Mouse (Mus musculus): Measurements from ENCODE around the gene Tlx2.

Tlx2 gene

GRCm38 (mm10) chr6:83070247-83070310 is at the start of gene Tlx2:
Gene Tlx2, minus strand, starts transcription at chr6:83070293.
- no peak for DNase-seq (ENCODE audit: low spot score)

- DNase-seq (ENCODE audit: low spot score), result no peak
Observed at GRCm38 (mm10) chr6:83119734-83120051, 49.6 kb upstream of the Tlx2 start.

DNA sequence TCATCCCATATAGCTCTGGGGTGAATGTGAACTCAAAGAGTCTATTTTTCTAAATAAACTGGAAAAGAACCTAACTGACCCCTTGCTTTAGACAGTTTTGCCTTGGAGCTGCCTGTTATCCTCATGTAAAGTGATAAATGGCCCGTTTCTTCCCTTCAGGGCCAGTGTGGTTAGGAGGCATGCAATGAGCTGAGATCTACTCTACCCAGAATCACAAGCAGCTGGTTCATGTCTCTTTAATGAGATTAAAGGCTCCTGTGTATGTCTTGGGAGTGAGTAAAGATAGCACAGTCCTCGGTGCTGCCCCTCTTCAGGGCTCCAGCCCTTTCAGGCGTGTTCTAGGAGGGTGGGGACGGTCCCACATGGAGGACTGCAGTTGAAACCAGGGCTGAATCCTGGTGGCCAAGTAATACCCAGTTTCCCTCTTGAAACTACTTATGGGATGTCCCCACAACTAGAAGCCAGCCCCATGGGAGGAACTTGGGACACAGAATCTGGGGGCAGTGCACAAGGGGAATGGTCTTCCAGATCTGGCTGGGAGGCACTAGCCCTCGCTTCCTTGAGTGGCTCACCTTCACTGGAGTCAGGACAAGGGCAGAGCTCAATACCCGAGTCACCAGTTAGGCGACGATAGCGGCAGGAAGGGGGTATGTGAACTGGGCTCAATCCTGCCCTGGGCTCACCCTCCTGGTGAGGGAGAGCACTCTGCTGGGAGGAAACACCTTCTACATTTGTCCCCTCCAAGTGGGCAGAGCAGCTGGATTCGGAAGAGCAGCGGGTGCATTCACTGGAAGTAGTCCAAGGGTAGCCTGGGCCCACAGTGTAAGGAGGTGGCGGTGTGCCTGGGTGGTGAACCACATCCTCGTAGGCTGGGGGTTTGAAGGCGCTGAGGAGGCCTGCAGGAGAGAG is 49.0 kb upstream of the Tlx2 start:
- DNase-seq (ENCODE audit: low spot score), result no peak

DNA sequence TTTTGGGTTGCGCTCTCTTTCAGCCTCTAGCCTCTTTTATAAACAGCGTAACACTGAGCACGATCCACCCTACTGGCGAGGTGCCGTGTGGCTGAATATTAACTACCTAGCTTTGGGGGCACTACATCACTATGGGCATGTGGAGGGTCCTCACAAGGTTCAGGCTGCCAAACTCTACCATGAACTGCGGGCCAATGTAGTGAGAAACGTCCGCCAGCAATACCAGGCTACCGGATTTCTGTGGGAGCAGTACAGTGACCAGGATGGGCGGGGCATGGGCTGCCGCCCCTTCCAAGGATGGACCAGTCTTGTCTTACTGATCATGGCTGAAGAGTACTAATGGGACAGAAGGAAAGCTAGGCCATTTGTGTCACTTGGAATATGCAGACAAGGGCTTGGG is 48.3 kb upstream of the Tlx2 start:
- no peak for DNase-seq (ENCODE audit: low spot score)

DNA sequence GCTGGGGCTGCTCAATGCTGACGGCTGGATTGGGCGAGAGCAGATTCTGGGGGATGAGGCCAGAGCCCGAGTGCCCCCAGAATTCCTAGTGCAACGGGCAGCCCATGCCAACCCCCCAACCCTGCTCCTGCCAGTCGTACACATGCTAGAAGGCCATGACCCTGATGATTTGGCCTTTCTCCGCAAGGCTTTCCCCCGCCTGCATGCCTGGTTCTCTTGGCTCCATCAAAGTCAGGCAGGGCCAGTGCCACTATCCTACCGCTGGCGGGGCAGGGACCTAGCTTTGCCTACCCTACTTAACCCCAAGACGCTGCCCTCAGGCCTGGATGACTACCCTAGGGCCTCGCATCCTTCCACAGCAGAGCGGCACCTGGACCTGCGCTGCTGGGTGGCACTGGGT is 47.5 kb upstream of the Tlx2 start:
- DNase-seq (ENCODE audit: low spot score), result no peak

DNA sequence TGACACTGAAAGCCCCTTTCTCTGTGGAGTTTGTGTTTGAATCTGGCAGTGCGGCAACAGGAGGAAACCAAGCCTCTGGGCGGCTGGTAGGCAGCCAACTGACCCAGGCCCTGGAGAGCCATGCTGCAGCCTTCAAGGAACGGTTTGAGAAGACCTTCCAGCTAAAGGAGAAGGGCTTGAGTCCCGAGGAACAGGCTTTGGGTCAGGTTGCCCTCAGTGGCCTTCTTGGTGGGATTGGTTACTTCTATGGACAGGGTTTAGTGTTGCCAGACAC is 47.0 kb upstream of the Tlx2 start:
- DNase-seq (ENCODE audit: low spot score), result no peak

- DNase-seq (ENCODE audit: low spot score), result no peak
Observed at GRCm38 (mm10) chr6:83116373-83117164, 46.5 kb upstream of the Tlx2 start.

GRCm38 (mm10) chr6:83115682-83116372 is 45.7 kb upstream of the Tlx2 start:
- peak; percentile 33 for DNase-seq (ENCODE audit: low spot score)

DNA sequence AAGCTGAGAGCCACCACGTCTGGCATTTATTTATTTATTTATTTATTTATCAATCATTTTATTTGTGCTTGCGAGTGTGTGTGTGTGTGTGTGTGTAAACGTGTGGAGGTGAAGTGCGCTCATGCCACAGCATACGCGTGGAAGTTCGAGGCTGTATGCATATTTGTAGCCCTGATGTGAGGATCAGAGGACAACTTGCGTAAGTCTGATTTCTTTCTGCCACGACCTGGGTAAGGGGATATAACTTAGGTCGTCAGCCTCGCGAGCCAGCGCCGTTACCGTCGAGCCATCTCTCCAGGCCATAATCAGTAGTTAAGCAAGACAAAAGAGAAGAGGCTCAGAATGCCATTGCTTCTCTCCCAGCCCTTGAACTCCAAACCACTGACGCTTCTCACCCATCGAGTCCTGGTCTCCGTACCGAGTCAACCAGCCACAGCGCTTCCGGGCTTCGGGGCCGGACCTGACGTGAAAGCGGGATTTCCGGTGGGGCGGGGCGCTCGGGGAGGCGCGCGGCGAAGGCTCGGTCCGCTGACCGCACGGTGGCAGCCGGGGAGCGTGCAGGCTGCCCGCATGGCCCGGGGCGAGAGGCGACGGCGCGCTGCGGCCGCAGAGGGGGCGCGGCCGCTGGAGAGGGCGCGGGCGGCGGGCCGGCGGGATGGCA is 45.0 kb upstream of the Tlx2 start, which contains the start of gene Mogs:
Gene Mogs, plus strand, starts transcription at position 486 of the 661 bp plus-strand sequence.
- DNase-seq (ENCODE audit: low spot score), result peak; percentile 90

- DNase-seq (ENCODE audit: low spot score), result no peak
Observed at GRCm38 (mm10) chr6:83111510-83112136, 41.5 kb upstream of the Tlx2 start.

- peak; percentile 90 for DNase-seq (ENCODE audit: low spot score)
Observed at GRCm38 (mm10) chr6:83108762-83109668, 38.9 kb upstream of the Tlx2 start, which contains the start of gene Mrpl53. Gene Mrpl53, plus strand, starts transcription at chr6:83109040.

DNA sequence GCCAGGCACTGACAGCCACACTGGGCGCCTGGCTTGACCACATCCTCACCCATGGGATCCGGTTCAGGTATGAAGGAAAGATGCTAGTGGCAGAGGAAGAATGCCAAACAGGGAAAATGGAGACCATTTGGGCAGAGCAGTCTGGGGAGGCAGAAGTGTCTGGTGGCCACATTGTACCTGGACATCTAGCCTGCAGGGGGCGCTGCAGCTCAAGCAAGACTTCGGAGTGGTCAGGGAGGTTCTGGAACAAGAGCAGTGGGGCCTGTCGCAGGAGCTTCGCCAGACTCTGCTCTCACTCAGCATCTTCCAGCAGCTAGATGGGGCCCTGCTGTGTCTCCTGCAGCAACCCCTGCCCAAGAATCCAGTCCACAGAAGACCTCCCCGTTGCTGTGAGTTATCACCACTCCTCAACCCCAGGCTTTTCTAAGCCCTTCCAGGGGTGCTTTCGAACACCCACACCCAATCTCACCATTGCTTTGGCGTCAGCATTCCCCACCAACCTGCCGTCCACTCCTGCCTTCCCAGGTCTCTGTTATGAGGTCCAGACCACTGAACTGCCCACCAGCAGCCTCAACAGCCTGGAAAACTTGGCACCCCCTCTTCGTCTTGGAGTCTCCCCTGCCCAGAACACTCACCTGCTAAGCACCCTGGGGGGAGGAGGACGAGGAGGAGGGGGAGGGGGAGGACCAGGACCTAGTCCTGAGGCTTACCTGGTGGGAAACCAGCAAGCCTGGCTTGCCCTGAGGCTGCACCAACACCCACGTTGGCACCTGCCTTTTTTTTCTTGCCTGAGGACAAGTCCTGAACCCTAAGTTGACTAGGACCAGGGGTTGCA is 37.7 kb upstream of the Tlx2 start:
- DNase-seq (ENCODE audit: low spot score), result peak; percentile 83

DNA sequence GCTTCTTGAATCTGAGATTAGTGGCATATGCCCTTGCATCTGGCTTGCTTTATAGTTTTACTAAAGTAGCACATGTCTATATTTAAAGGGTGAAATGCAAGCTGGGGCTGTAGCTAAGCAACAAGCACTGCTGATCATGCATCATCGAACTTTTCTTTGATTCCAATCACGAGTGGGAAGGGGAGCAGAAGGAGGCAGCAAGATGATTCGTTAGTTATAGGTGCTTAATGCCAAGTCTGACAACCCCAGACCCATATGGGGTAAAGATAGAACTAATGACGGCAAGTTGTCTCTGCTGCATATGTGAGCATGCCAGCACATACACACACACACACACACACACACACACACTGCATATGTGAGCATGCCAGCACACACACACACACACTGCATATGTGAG is 34.1 kb upstream of the Tlx2 start:
- no peak for DNase-seq (ENCODE audit: low spot score)

DNA sequence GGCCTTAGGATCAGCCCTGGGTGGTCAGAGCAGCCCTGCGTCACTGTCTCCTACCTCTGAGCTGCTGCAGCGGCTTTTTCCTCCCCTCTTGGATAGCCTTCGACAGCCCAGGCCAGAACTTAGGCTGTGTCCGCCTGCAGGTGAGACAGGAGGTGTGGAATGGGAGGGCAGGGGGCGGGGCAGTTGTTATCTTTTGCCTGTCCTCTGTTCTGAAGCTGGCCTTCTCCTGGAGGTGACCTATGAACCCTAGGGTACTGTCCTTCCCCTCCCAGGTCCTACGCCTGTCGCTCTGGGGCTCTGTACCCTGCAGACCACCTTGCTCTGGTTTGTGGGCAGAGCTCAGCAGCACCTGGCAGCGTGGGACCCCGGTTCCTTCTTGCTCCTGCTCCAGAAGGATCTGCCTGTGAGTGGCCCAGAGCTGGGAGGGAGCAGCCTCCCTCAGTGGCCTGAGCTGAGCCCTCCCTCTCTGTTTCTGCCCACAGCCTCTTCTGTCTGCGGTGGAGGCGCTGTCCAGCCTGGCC is 33.1 kb upstream of the Tlx2 start:
- no peak for DNase-seq (ENCODE audit: low spot score)

DNA sequence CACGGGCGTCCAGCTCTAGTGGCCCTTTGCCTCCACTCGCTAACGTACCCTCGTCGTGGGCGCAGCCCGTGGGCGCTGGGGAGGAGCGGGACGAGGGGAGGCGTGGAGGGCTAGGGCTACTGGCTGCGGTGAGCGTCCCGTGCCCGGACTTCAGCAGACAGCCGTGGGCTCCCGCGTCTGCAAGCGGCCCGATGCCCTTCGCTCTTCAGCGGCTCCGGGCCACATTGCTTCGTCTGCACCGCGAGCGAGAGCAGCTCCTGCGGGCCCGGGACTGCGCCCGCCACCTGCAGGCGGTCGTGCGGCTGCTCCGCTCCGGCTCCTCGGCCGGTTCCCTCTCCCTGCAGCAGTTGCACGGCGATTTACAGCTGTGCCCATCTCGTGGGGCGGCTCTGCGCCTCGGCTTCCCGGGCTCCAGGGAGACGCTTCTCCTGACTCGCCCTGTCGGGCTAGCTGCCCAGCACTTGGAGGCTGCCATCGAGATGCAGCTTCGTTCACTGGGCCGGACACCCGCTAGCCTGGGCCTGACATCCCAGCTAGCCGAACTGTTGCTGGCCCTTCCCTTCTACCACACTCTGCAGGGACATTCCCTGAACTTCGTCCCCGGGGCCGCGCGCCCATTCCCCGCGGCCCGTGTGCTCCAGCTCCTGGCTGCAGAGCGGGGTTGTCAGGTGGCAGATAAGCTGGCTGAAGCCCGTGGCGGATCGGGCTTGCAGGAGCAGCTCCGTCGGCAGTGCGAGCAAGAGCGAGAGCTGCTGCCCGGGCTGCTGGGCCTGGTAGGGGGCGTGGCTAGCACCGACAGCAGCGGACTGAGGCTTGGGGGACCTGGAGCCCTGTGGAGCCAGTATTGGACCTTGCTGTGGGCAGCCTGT is 31.8 kb upstream of the Tlx2 start:
- peak; percentile 74 for DNase-seq (ENCODE audit: low spot score)

GRCm38 (mm10) chr6:83101316-83101687 is 31.2 kb upstream of the Tlx2 start, which contains the start of the genes Ccdc142 and Gm42688:
Gene Ccdc142, plus strand, starts transcription at chr6:83101601.
Gene Gm42688, plus strand, starts transcription at chr6:83101617.
- DNase-seq (ENCODE audit: low spot score), result peak; percentile 88

- no peak for DNase-seq (ENCODE audit: low spot score)
Observed at GRCm38 (mm10) chr6:83098411-83098810, 28.3 kb upstream of the Tlx2 start.

- no peak for DNase-seq (ENCODE audit: low spot score)
Observed at GRCm38 (mm10) chr6:83095968-83096367, 25.9 kb upstream of the Tlx2 start.

Measured in retina, embryonic 14.5 days (tissue).